Mouse (Mus musculus): ENCODE measurements around the gene Myrip. TPM values are rescaled to one million over a fixed set of nuclear protein-coding genes. Genes with fewer than 3 reads are reported as not detected.

Myrip gene
- polyA plus RNA-seq, 1 experiment from 2014 or later = 0.55 TPM

GRCm38 (mm10) chr9:120358060-120358459 lies 56.7 kb downstream of the Myrip start:
- H3K36me3 ChIP-seq (ENCODE audit: control insufficient read depth, insufficient read depth, low read length) = no peaks in the 10 kb centered on the region
- no peak overlapping the region for H3K9ac ChIP-seq (ENCODE audit: low read depth, low read length)
- WGBS = 73% methylated on average over 6 of the region's 6 CpGs
- no peak overlapping the region for H3K27ac ChIP-seq (ENCODE audit: low read depth, low read length)
- H3K9me3 ChIP-seq (ENCODE audit: control insufficient read depth, low read length) = 0 out of 2 replicates have a peak, but pooled peaks cover 2% of the 10 kb centered on the region
- no peak for ATAC-seq (replicated peaks; ENCODE audit: low FRiP score)
- H3K4me1 ChIP-seq (replicated peaks; ENCODE audit: control insufficient read depth, insufficient read depth, low read length) = no peaks in the 10 kb centered on the region
- no peak overlapping the region for H3K4me2 ChIP-seq
- H3K4me3 ChIP-seq (ENCODE audit: low read depth, low read length) = no peak overlapping the region
- no peak for DNase-seq (ENCODE audit: low spot score)
- H3K27me3 ChIP-seq (replicated peaks; ENCODE audit: control insufficient read depth, insufficient read depth, low read length) = no peaks in the 10 kb centered on the region

GRCm38 (mm10) chr9:120360397-120361177 lies 59.3 kb downstream of the Myrip start:
- ATAC-seq (replicated peaks; ENCODE audit: low FRiP score) = no peak
- Histone ChIP-seq H3K4me1 (replicated peaks; ENCODE audit: control insufficient read depth, insufficient read depth, low read length) (peaks cover 3% of the 10 kb centered on the region; the same call in 1 of the 2 replicates), H3K27me3 (replicated peaks; ENCODE audit: control insufficient read depth, insufficient read depth, low read length) (no peaks in the 10 kb centered on the region), H3K4me2 (no peak overlapping the region), H3K36me3 (ENCODE audit: control insufficient read depth, insufficient read depth, low read length) (no peaks in the 10 kb centered on the region), H3K27ac (ENCODE audit: low read depth, low read length) (no peak overlapping the region; the same call in 1 of the 2 replicates), H3K9me3 (ENCODE audit: control insufficient read depth, low read length) (no peaks in the 10 kb centered on the region), H3K9ac (ENCODE audit: low read depth, low read length) (no peak overlapping the region), H3K4me3 (ENCODE audit: low read depth, low read length) (no peak overlapping the region)
- WGBS = 50% methylated on average over 14 of the region's 14 CpGs
- no peak for DNase-seq (ENCODE audit: low spot score)

DNA sequence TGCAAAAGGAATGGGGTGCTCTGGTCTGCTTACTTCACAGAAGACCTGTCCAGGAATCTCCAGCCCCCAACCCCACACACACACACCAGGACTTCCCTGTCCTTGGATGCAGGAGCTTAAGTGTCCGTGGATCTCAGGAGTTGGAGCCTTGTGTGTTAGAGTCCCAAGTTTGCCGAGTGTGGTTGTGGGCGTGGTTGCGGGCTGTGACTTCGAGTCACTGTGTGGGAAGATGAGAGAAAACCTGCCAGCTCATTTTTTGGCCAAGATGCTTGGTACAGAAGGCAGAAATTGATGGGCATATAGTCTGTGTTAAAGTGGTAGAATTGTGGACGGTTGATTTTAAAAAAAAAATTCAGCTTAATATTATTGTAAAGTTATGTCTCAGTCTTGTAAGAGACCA lies 60.3 kb downstream of the Myrip start:
- no peak overlapping the region for H3K27ac ChIP-seq (ENCODE audit: low read depth, low read length)
- no peak for DNase-seq (ENCODE audit: low spot score)
- no peak overlapping the region for H3K4me3 ChIP-seq (ENCODE audit: low read depth, low read length)
- H3K9me3 ChIP-seq (ENCODE audit: control insufficient read depth, low read length) = no peaks in the 10 kb centered on the region
- H3K4me1 ChIP-seq (replicated peaks; ENCODE audit: control insufficient read depth, insufficient read depth, low read length) = peaks cover 3% of the 10 kb centered on the region; the same call in 1 of the 2 replicates
- no peak overlapping the region for H3K4me2 ChIP-seq
- 78% methylated on average over 6 of the region's 6 CpGs for WGBS
- no peak overlapping the region for H3K9ac ChIP-seq (ENCODE audit: low read depth, low read length)
- H3K36me3 ChIP-seq (ENCODE audit: control insufficient read depth, insufficient read depth, low read length) = no peaks in the 10 kb centered on the region
- ATAC-seq (replicated peaks; ENCODE audit: low FRiP score) = no peak
- no peaks in the 10 kb centered on the region for H3K27me3 ChIP-seq (replicated peaks; ENCODE audit: control insufficient read depth, insufficient read depth, low read length)

DNA sequence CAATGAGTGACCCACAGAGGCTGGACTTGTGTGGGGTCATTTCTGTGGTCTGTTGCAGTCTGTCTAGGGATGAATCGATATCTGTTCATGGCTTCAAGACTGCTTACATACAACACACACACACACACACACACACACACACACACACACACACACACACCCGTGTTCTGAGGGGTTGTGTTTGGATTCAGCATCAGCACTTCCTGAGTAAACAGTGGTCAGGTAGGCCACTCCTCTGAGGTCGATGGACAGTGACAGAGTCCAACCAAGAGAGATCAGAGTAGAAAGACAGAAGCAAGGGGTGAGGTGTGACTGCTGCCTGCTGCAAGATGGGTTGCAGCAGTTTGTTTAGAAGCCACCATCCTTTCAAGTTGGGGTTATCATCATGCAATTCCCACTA lies 61.4 kb downstream of the Myrip start:
- Histone ChIP-seq H3K27ac (ENCODE audit: low read depth, low read length) (peak overlapping the region; percentile 68), H3K27me3 (replicated peaks; ENCODE audit: control insufficient read depth, insufficient read depth, low read length) (no peaks in the 10 kb centered on the region), H3K9ac (ENCODE audit: low read depth, low read length) (no peak overlapping the region), H3K4me2 (no peak overlapping the region), H3K36me3 (ENCODE audit: control insufficient read depth, insufficient read depth, low read length) (no peaks in the 10 kb centered on the region), H3K4me1 (replicated peaks; ENCODE audit: control insufficient read depth, insufficient read depth, low read length) (peaks cover 3% of the 10 kb centered on the region; the same call in 1 of the 2 replicates), H3K4me3 (ENCODE audit: low read depth, low read length) (no peak overlapping the region), H3K9me3 (ENCODE audit: control insufficient read depth, low read length) (no peaks in the 10 kb centered on the region)
- 55% methylated on average over 3 of the region's 3 CpGs for WGBS
- ATAC-seq (replicated peaks; ENCODE audit: low FRiP score) (peak; percentile 67), DNase-seq (ENCODE audit: low spot score) (no peak)

DNA sequence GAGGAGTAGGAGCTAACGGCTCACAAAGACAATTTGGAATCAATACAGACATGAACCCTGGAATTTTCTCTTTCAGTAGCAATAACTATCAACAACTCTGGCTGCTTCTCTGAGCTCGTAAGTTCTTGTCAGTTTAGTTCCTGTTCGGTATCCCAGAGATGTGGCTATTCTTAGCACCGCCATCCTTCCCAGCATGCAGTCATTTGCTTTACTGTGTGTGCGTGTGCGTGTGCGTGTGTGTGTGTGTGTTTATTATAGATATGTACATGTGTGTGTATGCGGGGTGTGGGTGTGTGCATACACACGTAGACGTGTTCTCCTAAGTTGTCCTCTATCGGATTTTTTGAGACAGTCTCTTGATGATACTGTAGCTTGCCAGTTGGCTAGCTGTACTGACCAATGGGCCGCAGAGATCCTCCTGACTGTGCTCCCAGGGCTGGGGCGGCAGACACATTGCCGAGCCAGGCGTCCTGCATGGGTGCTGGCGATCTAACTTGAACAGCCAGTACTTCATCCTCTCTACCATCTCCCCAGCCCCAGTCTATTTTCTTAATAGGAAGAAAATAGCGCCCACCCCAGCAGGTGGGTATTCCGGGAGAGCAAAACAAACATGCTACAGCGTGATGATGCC lies 63.5 kb downstream of the Myrip start:
- ATAC-seq (replicated peaks; ENCODE audit: low FRiP score) = no peak
- Histone ChIP-seq H3K27ac (ENCODE audit: low read depth, low read length) (no peak overlapping the region), H3K9me3 (ENCODE audit: control insufficient read depth, low read length) (no peaks in the 10 kb centered on the region), H3K27me3 (replicated peaks; ENCODE audit: control insufficient read depth, insufficient read depth, low read length) (no peaks in the 10 kb centered on the region), H3K36me3 (ENCODE audit: control insufficient read depth, insufficient read depth, low read length) (no peaks in the 10 kb centered on the region), H3K4me1 (replicated peaks; ENCODE audit: control insufficient read depth, insufficient read depth, low read length) (peaks cover 3% of the 10 kb centered on the region; the same call in 1 of the 2 replicates), H3K4me3 (ENCODE audit: low read depth, low read length) (no peak overlapping the region), H3K9ac (ENCODE audit: low read depth, low read length) (no peak overlapping the region), H3K4me2 (no peak overlapping the region)
- WGBS = 76% methylated on average over 19 of the region's 19 CpGs
- DNase-seq (ENCODE audit: low spot score) = no peak

DNA sequence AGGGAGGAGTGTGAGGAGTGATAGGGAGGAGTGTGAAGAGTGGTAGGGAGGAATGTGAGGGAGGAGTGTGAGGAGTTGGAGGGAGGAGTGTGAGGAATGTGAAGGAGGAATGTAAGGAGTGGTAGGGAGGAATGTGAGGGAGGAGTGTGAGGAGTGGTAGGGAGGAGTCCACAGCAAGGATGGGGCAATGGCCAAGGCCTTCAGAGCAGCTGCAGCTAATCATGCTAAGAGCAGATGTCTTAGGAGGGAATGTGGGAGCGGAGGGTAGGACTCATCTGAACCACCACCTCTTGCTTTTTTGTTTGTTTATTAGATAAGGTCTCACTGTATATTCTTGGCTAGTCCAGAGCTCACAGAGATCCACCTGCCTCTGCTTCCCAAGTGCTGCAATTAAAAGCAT lies 66.2 kb downstream of the Myrip start:
- no peak for DNase-seq (ENCODE audit: low spot score)
- Histone ChIP-seq H3K36me3 (ENCODE audit: control insufficient read depth, insufficient read depth, low read length) (no peaks in the 10 kb centered on the region), H3K4me2 (no peak overlapping the region), H3K9ac (ENCODE audit: low read depth, low read length) (no peak overlapping the region), H3K9me3 (ENCODE audit: control insufficient read depth, low read length) (no peaks in the 10 kb centered on the region), H3K27ac (ENCODE audit: low read depth, low read length) (no peak overlapping the region), H3K27me3 (replicated peaks; ENCODE audit: control insufficient read depth, insufficient read depth, low read length) (no peaks in the 10 kb centered on the region), H3K4me1 (replicated peaks; ENCODE audit: control insufficient read depth, insufficient read depth, low read length) (peaks cover 3% of the 10 kb centered on the region; the same call in 1 of the 2 replicates), H3K4me3 (ENCODE audit: low read depth, low read length) (no peak overlapping the region)
- WGBS = 76% methylated on average over 1 of the region's 1 CpGs
- no peak for ATAC-seq (replicated peaks; ENCODE audit: low FRiP score)

GRCm38 (mm10) chr9:120371633-120372032 lies 70.3 kb downstream of the Myrip start:
- 81% methylated on average over 5 of the region's 5 CpGs for WGBS
- Histone ChIP-seq H3K9me3 (ENCODE audit: control insufficient read depth, low read length) (no peaks in the 10 kb centered on the region), H3K36me3 (ENCODE audit: control insufficient read depth, insufficient read depth, low read length) (no peaks in the 10 kb centered on the region), H3K4me2 (no peak overlapping the region), H3K27ac (ENCODE audit: low read depth, low read length) (no peak overlapping the region), H3K4me1 (replicated peaks; ENCODE audit: control insufficient read depth, insufficient read depth, low read length) (no peaks in the 10 kb centered on the region), H3K9ac (ENCODE audit: low read depth, low read length) (no peak overlapping the region), H3K4me3 (ENCODE audit: low read depth, low read length) (no peak overlapping the region), H3K27me3 (replicated peaks; ENCODE audit: control insufficient read depth, insufficient read depth, low read length) (no peaks in the 10 kb centered on the region)
- ATAC-seq (replicated peaks; ENCODE audit: low FRiP score) (no peak), DNase-seq (ENCODE audit: low spot score) (no peak)

- Histone ChIP-seq H3K9ac (ENCODE audit: low read depth, low read length) (no peak overlapping the region), H3K27ac (ENCODE audit: low read depth, low read length) (no peak overlapping the region), H3K4me2 (no peak overlapping the region), H3K4me3 (ENCODE audit: low read depth, low read length) (no peak overlapping the region), H3K36me3 (ENCODE audit: control insufficient read depth, insufficient read depth, low read length) (no peaks in the 10 kb centered on the region), H3K9me3 (ENCODE audit: control insufficient read depth, low read length) (no peaks in the 10 kb centered on the region), H3K27me3 (replicated peaks; ENCODE audit: control insufficient read depth, insufficient read depth, low read length) (no peaks in the 10 kb centered on the region), H3K4me1 (replicated peaks; ENCODE audit: control insufficient read depth, insufficient read depth, low read length) (no peaks in the 10 kb centered on the region)
- WGBS = 82% methylated on average over 6 of the region's 6 CpGs
- no peak for ATAC-seq (replicated peaks; ENCODE audit: low FRiP score)
- no peak for DNase-seq (ENCODE audit: low spot score)
These were observed 71.0 kb downstream of the Myrip start for GRCm38 (mm10) chr9:120372347-120372746.

- Histone ChIP-seq H3K27me3 (replicated peaks; ENCODE audit: control insufficient read depth, insufficient read depth, low read length) (no peaks in the 10 kb centered on the region), H3K9ac (ENCODE audit: low read depth, low read length) (no peak overlapping the region), H3K27ac (ENCODE audit: low read depth, low read length) (no peak overlapping the region), H3K36me3 (ENCODE audit: control insufficient read depth, insufficient read depth, low read length) (no peaks in the 10 kb centered on the region), H3K9me3 (ENCODE audit: control insufficient read depth, low read length) (no peaks in the 10 kb centered on the region), H3K4me1 (replicated peaks; ENCODE audit: control insufficient read depth, insufficient read depth, low read length) (no peaks in the 10 kb centered on the region), H3K4me2 (no peak overlapping the region), H3K4me3 (ENCODE audit: low read depth, low read length) (no peak overlapping the region)
- ATAC-seq (replicated peaks; ENCODE audit: low FRiP score) (no peak), DNase-seq (ENCODE audit: low spot score) (no peak)
- WGBS = 31% methylated on average over 11 of the region's 11 CpGs
These were observed 76.4 kb downstream of the Myrip start for GRCm38 (mm10) chr9:120377726-120378125.

Measured in liver, embryonic 11.5 days (tissue).